Mouse (Mus musculus): ENCODE measurements around the gene Gm11992.
A peak's percentile ranks its signal among the peaks of the same experiment; 100 is the strongest.

Gm11992 gene

DNA sequence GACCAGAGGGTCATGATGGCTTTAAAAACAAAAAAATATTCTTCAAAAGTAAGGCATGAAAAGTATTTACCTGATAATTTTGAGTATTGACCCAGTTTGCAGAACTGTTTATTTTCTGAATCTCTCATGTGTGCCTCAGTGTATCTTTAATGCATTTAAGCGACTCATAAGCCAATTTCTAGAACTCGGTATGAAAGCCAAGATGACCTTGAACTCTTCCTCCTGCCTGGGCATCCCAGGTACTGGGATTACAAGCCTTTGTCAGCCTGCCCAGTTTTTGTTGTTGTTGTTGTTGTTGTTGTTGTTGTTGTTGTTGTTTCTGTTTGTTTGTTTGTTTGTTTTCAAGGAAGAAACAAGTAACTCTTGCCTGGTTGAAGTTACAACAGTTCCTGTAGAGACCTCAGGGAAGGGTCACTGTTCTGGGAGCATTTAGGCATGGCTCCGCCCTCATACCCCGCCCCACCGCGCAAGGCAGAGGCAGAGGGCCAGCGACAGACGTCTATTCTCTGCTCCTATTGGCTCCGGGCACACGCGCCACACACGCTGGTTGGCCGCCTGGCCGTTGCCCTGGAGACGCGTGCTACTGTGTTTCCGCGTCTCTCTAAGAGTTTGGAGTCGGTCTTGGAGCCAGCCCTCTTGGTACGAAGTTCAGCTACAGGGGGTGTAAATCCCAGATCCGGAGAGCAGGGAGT, at the start of gene Gm11992:
TSS of gene Gm11992 (plus strand) at position 584 of the 692 bp plus-strand sequence.
- peak; percentile 7 to 70 for DNase-seq (ENCODE audit: low spot score in 2 of 2)

DNA sequence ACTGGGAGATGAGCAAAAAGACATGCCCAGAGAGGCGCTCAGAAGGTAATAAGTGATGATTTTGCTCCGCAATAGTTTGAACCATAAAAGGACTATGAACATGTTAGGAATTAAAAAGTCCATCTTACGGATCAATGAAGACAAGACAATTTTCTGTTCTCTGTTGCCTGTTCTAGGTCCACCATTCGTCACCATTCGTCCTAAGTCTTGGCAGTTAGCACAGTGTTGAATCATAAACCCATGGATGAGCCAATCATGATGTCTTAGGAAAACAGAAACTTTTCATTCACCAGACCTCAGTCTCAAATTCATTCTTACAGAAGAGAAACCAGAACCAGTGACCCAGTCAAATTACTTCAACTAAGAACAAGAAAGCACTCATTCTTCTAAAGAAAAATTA, 39.6 kb upstream of the Gm11992 start:
- DNase-seq (ENCODE audit: low spot score in 2 of 2), result no peak

DNA sequence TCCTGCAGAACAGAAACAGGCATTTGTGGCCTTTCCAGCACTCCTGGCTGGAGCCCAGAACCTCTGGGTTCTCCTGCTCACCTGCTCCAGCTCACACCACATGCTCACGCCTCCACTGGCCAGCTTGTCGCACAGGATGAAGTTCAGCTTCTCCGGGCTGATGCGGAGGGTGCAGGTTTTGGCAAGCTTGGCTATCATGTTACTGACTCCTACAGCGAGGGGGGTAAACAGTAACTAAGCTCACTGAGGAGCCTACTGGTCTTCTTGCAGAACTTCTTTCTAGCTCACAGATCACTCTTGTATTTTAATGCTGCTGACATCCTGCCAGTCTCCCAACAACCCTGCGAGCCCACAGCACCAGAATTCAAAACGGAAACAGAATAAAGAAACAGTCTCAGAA, 38.0 kb upstream of the Gm11992 start:
- DNase-seq (ENCODE audit: low spot score in 2 of 2), result peak; percentile 30 to 40

DNA sequence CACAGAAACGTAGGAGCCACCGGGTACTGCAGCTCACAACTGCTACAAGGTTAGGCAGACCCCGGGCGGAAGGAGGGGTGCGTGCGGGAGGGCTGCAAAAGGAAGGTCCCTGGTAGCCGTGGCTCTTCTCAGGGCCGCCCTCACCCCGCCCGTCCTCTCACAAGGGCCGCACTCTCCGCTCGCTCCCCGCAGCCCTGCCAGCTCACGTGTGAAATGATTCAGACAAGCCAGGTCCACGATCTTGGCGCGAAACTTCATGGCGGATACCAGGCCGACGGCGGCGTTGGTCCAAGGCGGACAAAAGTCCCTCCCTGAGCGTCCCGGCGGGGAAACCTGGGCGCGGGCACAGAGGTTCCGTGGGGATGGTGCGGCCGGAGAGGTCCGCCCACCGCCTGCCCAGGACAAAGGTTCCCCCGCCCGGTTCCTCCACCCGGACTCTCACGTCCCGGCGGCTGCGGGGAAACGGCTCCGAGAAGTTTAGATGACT, 37.5 kb upstream of the Gm11992 start, which contains the start of gene Hus1:
TSS of gene Hus1 (minus strand) at position 339 of the 487 bp plus-strand sequence.
- peak; percentile 87 to 88 for DNase-seq (ENCODE audit: low spot score in 2 of 2)

DNA sequence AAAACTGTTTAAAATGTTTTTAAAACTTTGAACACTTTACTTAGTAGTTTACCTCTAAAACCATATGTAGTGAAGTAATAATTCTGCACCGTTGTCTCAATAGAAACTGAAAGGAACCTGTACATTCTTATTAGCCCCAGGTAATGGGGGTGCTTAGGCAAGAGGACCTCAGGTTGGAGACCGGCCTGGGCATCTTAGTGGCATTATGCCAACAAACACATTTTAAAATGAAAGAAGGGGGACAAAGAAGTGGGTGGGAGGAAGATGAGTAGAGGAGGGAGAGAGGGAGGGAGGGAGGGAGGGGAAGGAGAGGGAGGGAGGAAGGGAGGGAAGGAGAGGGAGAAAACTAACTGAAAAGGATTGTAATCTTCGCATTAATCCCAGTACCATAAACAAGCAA, 37.0 kb upstream of the Gm11992 start:
- no peak for DNase-seq (ENCODE audit: low spot score in 2 of 2)

DNA sequence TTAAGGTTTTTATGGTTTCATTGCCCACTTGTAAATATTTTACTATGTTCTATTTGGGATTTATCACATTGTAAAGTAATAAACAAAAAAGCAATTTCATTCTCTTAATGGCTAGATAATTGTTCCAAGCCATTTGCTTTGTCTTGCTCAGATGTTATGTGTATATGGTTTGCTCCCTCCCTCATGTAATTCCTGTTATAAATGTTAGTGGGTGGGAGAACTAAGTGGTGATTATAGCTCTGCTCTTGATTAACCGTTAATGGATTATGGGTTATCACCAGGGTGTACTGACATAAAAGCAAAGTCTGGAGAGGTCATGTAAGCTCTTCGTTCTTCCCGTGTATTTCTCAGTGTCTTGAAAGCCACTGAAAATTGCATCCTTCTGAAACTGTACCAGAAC, 33.7 kb upstream of the Gm11992 start:
- no peak for DNase-seq (ENCODE audit: low spot score in 2 of 2)

DNA sequence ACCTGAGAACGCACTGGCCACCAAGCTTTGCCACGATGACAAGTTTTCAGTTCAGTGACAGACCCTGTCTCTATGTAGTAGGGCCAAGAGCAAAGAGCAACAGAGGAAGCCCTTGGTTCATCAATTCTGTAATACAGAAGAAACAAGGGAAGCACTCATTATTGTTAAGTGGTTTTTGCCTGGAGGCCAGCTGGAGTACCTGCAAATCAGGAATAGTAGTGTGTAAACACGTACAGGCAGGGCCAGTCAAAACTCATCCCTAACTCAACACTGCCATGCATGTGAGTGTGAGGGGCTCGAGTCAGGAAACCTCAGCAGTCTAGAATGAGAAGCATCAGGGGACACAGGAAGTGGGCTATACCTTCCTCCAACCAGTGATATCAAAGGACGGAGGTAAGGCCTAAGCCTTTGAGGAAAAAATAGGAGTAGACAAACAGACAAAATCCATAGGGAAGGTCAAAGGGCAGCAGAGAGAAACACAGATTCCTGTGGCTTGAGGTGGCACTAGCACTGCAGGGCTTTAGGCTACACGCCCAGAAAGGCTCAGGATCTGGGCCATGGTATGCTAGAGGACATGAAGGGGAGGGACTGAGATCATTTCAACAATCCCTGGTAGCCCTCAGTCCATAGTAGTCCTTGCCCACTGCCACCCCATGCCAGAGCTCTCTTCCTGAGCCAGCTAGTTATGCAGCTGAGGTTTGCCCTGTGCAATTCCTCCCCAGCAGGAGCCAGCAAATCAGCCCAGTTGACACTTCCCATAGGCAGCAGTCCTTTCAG, 29.7 kb upstream of the Gm11992 start:
- DNase-seq (ENCODE audit: low spot score in 2 of 2), result no peak

DNA sequence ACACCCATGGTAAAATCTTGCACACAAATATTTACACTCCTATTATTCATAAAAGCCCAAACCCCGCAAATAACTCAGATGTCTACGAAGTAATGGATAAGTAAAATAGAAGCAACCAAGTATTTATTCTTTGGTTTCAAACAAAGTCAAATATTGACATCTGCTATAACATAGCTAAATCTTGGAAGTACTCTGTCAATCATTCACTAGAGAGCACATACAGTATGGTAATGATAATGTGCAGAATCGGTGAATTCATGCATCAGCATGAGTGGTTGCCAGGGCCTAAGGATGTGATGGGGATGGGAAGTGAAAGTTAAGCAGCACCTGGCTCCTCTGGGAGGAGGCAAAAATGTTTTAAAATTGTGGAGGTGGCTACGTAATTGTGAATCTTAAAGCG, 28.2 kb upstream of the Gm11992 start:
- no peak for DNase-seq (ENCODE audit: low spot score in 2 of 2)

DNA sequence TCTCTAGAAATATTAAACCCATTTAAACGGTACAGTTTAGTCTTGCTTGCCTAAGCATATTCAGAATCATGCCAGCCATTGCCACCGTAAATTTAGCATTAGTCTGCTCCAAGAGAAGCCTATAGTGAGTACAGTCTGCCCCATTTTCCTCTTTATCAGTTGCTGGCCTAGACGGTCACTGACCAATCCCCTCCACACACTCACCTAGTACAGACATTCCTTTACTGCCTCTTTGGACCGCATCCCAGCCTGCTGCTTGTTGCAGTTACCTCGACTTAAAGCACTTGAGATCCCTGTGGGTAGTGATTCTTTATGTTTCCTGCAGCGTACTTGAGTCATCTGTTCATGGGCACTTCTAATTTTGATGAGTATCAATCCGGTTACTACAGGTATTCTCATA, 23.6 kb upstream of the Gm11992 start:
- DNase-seq (ENCODE audit: low spot score in 2 of 2), result no peak

DNA sequence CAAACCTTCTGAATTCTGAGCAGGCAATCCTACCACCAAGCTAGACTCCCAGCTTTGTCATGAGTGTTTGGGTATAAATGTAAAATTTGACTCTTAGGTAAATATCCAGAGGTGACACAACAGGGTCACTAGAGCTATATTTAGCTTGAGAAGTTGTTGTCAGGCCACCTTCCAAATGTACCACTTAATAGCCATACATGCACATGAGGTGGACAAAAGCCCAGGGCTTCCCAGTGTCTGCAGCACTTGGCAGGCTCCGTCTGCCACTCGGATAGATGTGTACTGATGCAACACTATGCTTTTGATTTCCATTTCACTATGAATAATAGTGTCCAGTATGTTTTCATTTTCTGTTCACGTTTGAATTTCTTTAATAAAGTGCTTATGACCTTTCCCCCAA, 23.2 kb upstream of the Gm11992 start:
- no peak for DNase-seq (ENCODE audit: low spot score in 2 of 2)

DNA sequence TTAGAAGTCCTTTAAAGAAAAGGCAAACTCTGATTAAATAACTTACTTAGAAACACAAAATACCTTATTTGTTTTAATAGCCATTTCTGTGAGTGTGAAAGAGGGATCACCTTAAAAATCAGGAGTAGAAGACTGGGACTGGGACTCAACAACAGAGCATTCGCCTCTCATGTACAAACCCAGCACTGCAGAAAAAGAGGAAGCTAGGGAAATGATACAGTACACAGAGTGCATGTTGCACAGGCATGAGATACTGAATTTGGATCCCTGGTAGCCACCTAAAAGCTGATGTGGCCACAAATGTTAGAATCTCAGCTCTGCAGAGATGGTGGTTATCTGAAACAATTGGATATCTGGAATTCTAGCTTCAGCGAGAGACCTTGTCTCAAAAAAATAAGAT, 16.9 kb upstream of the Gm11992 start:
- no peak for DNase-seq (ENCODE audit: low spot score in 2 of 2)

DNA sequence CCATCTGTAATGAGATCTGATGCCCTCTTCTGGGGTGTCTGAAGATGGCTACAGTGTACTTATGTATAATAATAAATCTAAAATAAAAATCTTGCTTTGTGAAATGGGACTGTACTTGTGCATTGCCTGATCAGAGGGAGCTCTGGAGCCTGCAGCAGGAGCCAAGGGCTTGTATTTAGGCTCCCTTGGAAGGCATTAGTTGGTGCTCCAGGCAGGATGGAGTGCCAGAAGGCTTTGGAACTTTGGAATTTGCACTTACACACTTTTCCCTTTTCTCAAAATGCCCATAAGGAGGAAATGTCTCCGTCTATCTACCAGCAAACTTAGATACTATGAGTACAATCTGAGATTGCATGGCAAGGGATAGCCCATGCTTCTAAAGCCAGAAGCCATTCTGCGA, 1.8 kb upstream of the Gm11992 start:
- DNase-seq (ENCODE audit: low spot score in 2 of 2), result no peak

DNA sequence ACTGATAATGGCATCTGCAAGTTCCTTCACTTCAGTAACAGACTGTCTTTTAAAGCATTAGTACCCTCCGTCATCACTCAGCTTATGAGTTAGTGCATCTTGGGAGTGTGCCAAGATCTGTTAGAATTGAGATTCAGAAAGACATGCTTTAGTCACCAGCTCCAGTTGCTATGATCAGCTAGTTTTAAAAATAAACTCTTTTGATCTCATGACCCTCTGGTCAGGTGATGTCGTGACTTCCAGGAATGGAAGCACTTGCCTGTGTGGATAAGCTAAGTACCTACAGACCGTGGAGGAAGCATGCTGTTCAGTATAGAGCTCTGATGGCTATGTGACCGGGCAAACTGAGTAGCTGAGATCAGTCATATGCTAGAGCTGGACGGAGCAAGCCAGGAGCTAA, 1.4 kb upstream of the Gm11992 start:
- no peak for DNase-seq (ENCODE audit: low spot score in 2 of 2)

DNA sequence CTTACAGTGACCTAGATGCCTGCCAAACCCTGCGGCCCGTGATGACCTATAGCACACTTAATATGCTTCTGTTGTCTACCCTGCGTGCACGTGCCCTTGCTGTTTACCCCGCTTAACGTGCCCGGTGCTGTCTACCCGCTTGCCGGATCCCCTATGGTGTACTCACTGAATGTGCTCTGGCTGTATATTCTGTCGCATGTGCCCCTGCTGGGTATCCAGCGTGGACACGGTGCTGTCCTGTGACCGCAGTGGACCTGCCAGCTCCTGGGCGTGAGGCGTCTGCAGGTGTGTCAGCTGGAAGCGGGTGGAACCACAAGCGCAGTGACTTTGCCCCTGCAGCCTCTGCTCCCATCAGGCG, 288 bp downstream of the Gm11992 start, which contains the start of gene Sun3:
TSS of gene Sun3 (minus strand) at position 289 of the 358 bp plus-strand sequence.
- DNase-seq (ENCODE audit: low spot score in 2 of 2), result no peak

DNA sequence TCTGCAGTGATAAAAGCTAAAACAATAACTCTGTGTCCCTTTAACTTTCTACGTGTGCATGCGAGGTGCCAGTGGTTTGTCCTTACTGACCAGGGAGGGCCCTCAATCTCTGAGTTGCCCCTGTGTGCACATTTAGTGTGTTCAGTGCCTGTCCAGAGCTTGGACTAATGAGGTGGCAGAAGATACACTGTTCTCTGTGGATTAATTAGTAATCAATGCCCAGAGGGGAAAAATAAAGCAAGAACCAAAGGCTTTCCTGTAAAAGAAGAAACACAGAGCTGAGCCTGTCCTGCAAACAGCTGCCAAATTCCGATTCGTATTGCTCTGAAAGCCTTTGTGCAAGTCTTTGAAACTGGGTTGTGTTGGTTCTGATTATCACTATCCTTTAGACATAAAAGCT, 1.8 kb downstream of the Gm11992 start:
- DNase-seq (ENCODE audit: low spot score in 2 of 2), result no peak

DNA sequence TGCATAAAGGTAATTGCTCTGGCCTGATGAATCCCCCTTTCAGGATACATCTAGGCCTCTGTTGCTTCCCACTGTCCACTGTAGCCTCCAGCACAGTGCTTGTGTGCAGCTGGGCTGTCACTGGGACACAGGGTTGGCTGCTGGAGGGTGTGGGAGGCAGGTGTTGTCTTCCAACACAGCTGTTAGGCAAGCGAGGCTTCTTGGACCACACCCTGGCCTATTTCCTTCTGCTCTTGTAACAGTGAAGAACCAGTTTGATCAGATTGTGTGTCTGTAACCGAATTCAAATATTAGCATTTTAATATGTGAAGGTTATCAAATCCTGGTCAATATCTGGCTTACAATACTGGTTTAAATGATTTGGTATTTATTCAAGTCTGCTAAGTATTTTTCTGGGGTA, 3.5 kb downstream of the Gm11992 start:
- no peak for DNase-seq (ENCODE audit: low spot score in 2 of 2)

DNA sequence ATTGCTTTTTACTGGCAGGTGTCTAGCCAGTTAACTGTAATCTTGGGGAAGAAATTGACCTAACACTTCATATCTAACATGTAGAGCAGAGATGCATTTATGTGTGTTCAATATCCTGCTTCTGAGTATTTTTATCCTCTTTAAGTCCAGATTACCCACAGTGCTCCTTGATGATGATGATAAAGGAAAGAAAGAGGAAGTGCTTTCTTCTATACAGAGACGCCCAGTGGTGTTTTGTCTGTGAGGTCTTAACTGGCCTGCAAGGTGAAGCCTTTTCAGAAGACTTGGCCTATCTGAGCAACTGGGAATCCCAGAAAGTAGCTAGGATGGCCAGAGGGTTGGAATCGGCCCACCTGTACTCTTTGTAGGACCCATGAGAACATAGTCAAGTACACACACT, 8.5 kb downstream of the Gm11992 start:
- DNase-seq (ENCODE audit: low spot score in 2 of 2), result no peak

DNA sequence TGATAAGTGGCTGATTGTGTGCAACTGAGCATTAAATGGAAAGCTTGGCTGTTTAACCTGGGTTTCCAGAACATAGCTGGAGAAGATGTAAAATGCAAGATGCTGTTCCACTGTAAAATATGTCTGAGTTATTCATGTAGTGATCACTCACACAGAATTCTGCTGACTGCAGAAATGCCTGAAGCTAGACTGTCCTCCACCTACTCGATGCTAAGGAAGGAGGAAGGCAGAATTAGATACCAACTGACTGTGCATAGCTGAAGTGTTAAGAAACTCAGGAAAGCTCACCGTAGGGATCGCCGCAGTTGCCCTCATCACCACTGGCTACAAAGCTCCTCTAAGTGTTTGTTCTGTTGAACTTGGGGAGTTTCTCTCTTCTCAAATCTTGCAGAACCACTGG, 9.3 kb downstream of the Gm11992 start:
- no peak for DNase-seq (ENCODE audit: low spot score in 2 of 2)

DNA sequence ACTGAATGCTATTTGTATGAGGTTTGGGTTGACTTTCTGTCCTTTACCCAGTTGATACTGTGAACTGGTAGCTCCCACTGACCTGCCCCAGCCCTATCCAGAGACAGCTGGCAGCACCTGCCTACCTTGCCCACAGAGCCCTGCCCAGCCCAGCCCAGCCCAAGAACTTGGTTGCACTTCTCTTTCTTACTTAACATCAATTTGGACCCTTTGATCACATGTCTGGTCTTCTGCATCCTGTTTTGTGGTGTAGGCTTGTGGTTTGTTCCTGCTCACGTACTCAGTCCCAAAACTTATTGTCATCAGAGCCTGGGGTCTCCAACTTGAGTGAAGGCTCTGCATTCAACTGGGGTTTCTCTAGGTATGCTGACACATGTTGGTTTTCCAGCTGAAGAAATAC, 11.6 kb downstream of the Gm11992 start:
- DNase-seq (ENCODE audit: low spot score in 2 of 2), result no peak

DNA sequence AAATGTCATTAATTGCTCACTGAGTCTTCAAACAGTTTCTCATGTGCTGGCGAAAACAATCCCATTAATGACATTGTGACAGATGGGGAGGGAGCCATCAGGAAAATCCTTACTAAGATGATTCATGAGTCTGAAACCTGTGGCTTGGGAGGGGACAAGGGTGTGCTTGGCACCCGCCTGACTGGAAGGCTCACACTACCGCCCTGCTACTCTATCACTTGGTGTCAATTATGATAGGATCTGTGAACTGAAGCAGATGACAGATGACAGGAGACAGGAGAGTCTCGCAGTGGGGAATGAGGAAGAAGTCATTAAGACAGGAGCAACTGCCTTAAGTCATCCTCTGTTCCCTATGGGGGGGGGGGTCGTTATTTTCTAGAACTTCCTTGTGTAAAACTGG, 12.1 kb downstream of the Gm11992 start:
- DNase-seq (ENCODE audit: low spot score in 2 of 2), result no peak

DNA sequence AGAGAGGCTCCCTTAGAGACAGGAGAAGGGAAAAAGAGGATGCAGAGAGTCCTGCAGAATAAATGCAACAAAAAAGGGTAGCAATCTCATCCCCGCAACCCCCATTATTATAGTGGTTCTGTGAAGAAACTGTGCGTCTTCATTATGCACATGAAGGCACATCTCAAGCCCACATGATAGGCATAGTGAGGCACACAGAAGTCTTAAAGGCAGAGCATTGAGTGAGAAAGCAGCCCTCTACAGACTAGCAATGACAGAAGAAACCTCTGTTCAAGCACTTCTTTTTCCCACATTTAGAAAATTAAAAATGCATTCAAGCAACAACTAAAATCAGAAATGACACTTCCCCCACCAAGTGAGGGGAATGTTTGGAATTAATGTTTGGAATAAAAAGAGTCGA, 28.1 kb downstream of the Gm11992 start:
- DNase-seq (ENCODE audit: low spot score in 2 of 2), result no peak

DNA sequence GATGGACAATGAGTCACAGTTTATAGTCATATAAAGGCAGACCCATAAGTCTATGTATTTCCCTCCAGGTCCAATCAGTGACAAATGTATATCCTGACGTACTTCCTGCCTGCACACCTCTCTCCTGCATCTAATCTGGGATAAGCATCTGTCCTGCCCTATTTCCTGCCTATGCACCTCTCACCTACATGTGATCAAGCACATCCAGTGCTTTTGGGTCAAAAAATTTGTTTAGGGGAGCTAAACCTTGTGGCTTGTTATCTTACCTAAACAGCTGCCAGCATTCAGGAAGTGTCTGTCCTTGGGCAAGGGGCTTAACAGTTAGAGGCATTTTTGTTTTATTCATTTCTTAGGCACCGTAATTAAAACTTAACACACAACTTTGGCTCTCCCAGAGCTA, 64.8 kb downstream of the Gm11992 start:
- no peak for DNase-seq (ENCODE audit: low spot score in 2 of 2)

Data from spleen, postnatal 10 days (tissue).